Mouse (Mus musculus) heart, postnatal 14 days (tissue): ENCODE results near the gene Steap1. TPM values are rescaled to one million over a fixed set of nuclear protein-coding genes. Genes with fewer than 3 reads are reported as not detected.
A peak's percentile ranks its signal among the peaks of the same experiment; 100 is the strongest.

Source experiments
- DNase-seq, 2 experiments: peaks; one replicate each; pipeline ENCODE4 v3.0.0; 2021 to 2022
- intact Hi-C: fragments of 180-260 bp; cut with DNase I; formaldehyde crosslinking; loops from one replicate; pipeline ENCODE4 v1.15.1; 2025
- long read RNA-seq, 2 experiments: library from polyadenylated mRNA; stranded (forward); transcript quantifications; one replicate each; pipeline ENCODE4 v2.0.0; 2021
- total RNA-seq, 2 experiments: library from RNA; stranded (reverse); gene quantifications; 2 replicates each; pipeline ENCODE4 v1.2.3; 2021

Gene Steap1
- not detected for total RNA-seq
- long read RNA-seq, experiment 1, result 0 reads
- long read RNA-seq, experiment 2, result 0 reads

- intact Hi-C loops, result no loop called here
Observed at GRCm38 (mm10) chr5:5748866-5749682, at the start of gene Steap1. Steap1 (minus strand) TSS chr5:5749326.

DNA sequence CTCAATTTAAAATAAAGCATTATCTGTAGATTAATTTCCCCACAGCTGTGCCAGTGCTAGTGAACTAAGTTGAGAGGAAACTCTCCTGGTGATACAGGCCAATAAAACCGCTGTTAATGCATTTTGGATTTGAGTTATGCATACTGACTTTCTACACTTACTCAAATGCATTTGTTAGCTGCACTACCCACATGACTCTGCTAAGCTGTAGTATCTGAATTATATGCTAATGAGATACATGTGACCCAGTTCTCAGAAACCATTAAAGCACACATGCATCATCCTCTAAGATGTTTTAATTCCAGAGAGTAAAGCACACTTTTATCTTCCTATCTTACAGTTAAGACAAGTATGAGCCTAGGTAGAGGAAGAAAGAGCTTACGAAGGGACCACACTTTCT is 38.0 kb upstream of the Steap1 start:
- intact Hi-C loops, result no loop called here
- no peak for DNase-seq

More at GRCm38 (mm10) chr5:5748866-5749682, at the start of gene Steap1:
- DNase-seq, result peak; percentile 94 to 97

DNA sequence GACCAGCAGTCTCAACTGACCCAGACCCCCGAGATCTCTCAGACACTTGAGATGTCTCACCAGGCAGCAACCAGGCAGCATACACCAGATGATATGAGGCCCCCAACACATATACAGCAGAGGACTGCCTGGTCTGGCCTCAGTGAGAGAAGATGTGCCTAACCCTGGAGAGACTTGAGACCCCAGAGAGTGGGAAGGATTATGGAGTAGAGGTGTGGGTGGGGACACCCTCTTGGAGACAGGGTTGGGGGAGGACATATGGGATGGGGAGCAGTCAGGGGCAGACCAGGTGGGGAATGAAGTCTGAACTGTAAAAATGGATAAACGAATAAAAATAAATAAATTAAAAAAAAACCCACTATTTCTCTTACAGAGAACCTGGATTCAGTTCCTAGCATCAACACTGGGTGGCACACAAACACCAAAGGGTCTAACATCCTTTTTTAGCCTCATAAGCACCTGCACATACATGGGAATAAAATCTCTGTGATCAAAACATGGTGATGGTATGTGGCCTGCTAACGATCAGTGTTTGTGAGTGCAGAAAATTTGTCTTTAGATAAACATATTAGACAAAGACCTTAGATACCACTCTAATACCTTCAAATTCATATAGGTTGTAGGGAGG is 7.4 kb upstream of the Steap1 start:
- DNase-seq, result no peak
- intact Hi-C loops, result loop anchor here (10.0 kb wide), 1 partner anchor 792 kb away; no protein-coding TSS in a partner anchor

DNA sequence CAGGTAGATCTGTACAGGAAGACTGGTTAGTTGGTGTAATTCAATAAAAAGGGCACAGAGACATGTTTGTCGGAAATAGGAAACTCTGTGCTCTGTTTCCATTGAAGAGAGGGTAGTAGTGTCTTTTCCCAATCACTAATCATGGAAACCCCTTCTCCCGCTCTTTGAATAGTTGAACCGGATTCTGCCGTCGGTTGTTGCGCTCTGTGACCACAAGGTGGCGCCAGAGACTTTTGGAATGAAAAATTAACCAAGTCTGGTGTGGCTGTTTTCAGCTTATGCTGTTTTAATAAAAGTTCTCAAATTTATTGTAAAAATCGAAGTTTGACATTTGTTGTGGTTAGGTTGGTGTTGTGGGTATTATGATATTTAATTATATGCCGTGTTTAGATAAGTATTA is 5.9 kb upstream of the Steap1 start:
- DNase-seq, result peak; percentile 46 to 71
- intact Hi-C loops, result loop anchor here (10.0 kb wide), 1 partner anchor 790 kb away; no protein-coding TSS in a partner anchor

DNA sequence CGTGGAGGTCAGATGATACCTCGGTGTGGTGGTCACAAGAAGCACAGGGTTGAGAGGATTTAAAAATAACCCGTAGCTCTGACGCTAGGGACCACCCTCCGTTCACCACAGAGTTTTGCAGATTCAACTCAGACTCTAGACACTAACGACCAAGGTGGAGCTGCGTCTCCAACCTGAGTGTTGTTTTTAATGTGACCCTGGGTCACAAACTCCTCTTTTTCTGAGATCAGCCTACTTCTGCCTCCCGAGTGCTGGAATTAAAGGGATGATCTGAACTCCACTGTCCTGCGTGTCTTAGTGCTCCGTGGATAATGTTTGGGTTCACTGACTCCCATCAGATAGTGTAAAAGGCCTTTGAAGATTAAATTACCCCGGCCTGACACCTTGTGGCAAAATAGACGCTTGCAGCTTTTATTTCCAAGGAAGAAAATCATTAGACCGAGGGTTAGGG is 671 bp upstream of the Steap1 start:
- intact Hi-C loops, result loop anchor here (1.0 to 10.0 kb wide), 3 partner anchors 105 to 785 kb away; no protein-coding TSS in a partner anchor
- DNase-seq, result peak; percentile 17 to 36

GRCm38 (mm10) chr5:5734445-5734844 is 14.7 kb downstream of the Steap1 start:
- no peak for DNase-seq
- intact Hi-C loops, result no loop called here

DNA sequence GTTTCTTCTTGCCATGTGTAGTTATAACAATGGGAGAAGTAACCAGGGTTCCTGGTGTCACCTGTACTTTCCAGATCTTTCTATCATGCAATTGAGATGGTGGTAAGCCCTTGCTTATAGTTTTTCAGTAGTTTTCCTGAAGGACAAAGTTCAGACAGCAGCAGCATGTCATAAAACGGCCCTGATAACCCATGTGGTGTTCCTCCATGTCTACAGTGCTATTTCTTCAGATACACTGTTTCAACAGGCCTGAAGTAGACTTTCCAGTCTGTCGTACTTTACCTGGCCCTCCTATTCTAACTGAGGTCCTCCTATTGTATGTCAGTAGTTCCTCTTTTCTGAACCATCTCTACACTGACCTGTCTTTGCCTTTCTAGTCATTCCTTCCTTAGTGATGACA is 16.3 kb downstream of the Steap1 start:
- no peak for DNase-seq
- intact Hi-C loops, result no loop called here

DNA sequence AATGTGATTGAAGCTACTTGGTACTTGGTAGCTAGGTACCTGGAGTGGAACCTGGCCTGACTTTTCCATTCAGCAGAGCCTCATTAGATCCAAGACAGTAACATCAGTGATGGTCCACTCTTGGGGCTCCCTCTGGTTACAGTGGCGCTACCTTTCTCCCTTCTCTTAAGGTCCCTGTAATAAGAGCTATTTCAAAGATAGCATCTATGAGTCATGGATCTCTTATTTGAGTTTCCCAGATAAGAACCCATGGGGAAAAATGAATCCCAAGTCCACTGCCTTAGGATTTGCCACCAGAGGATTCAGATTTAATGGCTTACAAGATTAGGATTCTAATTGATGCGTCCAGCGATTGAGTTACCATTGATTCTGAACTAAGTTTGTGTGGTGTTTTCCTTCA is 16.9 kb downstream of the Steap1 start:
- intact Hi-C loops, result no loop called here
- DNase-seq, result no peak

DNA sequence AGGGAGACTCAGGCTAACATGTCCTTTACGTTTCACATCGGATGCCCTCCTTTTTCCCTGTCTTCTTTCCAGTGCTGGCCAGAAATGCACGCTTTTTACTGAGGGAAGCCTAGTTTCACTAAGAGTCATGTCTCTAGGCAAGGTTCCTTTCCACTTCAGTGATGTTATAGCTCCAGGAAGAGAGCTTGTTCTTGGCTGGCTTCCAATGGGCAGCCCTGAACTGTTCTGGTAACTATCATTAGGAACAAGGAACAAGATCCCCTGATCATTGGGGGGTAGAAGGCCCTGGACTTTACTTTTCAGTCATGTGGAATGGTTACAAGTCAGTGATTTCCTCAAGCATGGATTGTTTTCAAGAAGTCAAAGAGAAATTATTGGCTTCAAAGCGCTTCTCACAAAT is 19.2 kb downstream of the Steap1 start:
- intact Hi-C loops, result no loop called here
- no peak for DNase-seq

- intact Hi-C loops, result no loop called here
- no peak for DNase-seq
Observed at GRCm38 (mm10) chr5:5722217-5722616, 26.9 kb downstream of the Steap1 start.

GRCm38 (mm10) chr5:5711032-5711431 is 38.1 kb downstream of the Steap1 start:
- intact Hi-C loops, result no loop called here

DNA sequence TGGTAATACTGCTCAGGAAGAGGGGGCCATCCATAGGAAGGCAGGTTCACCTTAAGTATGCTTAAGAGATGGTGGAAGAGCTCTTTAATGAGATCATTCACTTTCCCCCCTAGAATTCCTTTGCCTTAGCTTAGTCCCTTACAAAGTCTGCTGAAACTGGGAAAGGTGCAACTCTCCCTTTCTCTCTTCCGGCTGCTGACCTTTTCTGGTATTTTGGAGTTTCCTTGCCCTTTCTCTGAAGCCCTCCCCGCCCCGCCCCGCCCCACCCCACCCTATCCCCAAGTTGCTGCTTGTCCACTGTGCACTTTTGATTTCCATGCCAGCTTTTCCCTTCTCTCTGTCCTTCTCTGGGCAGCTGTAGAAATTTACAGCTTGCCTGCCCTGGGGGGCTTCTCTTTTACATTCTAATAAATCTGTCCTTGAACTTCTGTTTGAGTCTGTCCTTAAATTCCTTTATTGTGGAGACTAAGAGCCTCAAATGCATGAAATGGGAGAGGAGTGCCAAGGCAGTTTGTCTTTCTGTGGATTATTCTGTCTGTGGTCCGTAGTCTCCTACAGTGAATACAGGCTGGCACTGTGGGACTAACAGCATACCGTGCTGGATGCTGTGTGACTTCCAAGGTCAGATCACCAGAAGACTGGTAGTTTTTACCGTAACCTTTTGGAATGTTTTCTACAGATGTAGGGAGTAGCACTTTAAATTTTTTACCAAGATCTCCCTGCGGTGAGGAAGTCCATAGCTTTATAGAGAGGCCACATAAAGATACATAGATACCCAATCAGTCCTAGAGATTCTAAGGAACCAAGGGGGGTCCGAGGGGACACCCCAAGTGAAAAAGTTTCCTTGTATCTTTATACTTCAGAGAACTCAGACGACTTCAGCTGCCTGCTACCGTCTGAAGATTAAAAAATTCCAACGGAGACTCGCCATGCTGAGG is 41.5 kb downstream of the Steap1 start:
- no peak for DNase-seq
- intact Hi-C loops, result no loop called here

More at GRCm38 (mm10) chr5:5711032-5711431, 38.1 kb downstream of the Steap1 start:
- no peak for DNase-seq

DNA sequence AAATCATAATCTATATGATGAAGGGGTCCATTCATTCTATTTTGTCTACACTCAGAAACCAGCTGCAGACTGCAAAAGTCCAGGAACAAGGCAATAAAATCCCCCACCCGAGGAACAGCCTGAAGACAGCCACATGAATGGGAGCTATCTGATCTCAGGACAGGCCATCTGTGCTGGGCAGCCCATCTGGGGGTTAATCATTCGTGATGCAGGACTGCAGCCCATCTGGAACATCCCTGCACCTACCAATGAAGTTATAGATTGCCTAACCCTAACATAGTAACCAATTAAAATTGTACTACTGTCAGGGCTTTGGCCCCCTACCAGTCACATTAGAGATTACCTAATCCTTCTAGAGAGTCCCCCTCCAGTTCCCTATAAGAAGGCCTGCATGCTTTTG is 44.1 kb downstream of the Steap1 start:
- DNase-seq, result no peak
- intact Hi-C loops, result no loop called here

GRCm38 (mm10) chr5:5700386-5700785 is 48.7 kb downstream of the Steap1 start:
- DNase-seq, result no peak
- intact Hi-C loops, result no loop called here

DNA sequence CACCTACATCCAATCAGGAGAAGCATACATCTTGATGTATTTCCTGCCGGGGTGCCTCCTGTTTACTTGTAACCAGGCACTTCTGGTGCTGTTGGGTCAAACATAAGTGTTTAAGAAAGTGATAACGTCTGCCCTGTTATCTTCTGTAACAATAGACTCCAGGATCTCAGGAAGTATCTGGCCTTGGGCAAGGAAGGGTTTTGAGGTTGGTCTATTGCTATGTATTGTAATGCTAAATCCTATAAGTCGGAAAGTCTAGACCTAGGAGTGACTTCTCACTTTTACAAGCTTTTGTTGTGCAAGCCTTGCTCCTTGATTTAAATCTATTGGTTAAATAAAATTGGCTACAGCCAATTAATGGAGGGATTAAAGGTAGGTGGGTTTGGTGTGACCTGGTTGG is 50.3 kb downstream of the Steap1 start:
- intact Hi-C loops, result no loop called here
- DNase-seq, result no peak

GRCm38 (mm10) chr5:5695401-5695942 is 53.7 kb downstream of the Steap1 start:
- intact Hi-C loops, result no loop called here
- DNase-seq, result no peak

DNA sequence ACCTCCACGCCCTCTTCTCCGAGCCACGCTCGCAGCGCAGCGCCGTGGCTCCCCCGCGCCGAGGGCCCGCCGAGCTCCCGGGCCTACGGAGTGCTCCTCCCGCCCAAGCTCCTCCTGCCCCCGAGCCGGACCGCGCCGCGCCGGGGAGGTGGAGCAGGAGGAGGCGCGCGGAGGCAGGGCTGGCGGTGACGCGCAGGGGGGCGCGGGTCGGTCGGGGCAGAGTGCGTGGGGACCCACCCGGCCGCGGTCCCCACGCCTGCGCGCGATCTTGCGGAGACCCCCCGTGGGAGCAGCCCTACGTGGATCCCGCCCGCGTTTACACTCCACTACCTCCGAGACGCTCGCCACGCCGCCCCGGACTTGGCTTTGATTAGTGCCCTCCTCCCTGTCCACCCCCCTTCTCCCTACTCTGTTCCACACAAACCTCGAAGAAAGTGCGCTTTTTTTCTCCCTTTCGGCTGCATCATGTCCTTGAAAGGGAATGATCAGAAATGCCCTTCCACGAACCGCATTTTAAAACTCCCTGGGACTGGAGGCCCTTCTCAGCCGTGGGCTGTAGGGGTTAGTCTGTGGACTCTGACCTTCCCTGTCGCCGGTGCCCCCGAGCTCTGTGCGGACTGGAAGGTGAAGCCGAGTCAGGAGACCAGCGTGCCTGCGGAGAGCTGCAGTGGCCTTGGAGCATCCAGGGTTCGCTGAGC is 55.0 kb downstream of the Steap1 start, which contains the start of gene Steap2:
Gene Steap2, minus strand, starts transcription at position 623 of the 698 bp plus-strand sequence.
- intact Hi-C loops, result no loop called here
- DNase-seq, result peak; percentile 57 to 67

GRCm38 (mm10) chr5:5693541-5693955 is 55.6 kb downstream of the Steap1 start:
- intact Hi-C loops, result no loop called here
- DNase-seq, result no peak

DNA sequence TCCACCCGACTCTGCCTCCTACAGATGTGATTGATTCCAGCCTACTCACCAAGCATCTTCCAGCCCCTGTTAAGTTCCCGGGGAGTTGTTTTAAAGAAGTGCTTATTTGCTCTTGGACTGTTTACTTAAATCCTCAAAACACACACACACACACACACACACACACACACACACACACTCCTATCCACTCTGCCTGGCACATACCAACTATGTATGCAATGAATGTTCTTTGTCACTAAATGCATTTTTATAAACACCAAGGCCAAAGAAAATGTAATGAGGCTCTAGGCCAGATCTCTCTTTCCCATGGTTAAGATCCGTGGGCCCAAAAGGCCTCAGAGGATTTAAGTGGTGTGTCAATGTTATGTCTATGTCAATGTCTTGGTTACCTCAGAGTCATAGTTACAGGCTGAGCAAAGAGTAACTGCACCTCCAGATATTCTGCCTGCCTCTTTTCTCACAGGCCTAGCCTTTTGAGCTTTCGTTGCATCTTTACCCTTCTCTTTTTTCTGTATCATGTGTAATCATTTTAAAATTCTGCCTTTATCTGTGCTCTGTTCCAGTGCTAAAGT is 56.9 kb downstream of the Steap1 start:
- intact Hi-C loops, result no loop called here

More for the DNA sequence above, 56.9 kb downstream of the Steap1 start:
- no peak for DNase-seq
